Mouse (Mus musculus) heart, adult 9 months (tissue): ENCODE results near the gene Slc2a1.

Experiments used
- DNase-seq, 2 experiments: peaks; one replicate each; pipeline ENCODE4 v3.0.0; 2022; ENCODE audit warnings: low spot score in 2 of 2

The Slc2a1 gene

DNA sequence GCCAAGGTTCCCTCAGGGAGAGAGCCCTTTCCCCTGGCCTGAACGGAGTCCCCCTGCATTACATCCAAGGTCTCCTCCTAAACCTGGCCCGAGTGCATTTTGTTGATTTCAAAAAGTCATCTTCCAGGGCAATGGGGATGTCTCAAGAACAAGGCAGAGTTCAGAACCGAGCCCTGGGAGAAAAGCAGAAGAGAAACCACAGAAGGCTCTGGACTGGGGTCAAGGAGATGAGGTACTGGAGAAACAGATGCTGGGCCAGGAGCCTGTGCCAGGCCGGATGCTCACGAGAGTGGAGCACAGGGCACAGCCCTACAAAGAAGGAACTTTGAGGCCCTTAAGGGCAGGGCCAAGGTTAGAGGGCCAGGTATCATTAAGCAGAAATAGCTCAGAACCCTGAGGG is 69.2 kb downstream of the Slc2a1 start:
- DNase-seq: peak; percentile 43 to 52

DNA sequence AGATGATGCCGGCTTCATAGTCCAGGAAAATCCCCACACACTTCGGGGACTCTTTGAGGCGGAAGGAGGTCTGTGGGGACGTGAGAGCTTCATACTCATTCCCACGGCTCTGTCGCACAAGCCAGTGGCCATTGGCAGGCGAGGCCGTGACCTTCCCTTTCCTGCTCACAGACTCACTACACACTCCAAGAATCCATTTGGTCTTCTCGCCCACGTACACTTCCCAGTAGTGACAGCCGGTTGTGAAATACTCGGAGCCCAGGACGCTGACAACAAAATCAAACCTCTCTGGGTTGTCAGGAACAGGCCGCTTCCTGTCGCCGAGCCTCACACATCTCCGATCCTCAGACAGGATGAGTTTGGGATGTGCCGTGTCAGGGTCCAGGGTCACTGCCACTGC is 69.8 kb downstream of the Slc2a1 start:
- peak; percentile 40 to 62 for DNase-seq

DNA sequence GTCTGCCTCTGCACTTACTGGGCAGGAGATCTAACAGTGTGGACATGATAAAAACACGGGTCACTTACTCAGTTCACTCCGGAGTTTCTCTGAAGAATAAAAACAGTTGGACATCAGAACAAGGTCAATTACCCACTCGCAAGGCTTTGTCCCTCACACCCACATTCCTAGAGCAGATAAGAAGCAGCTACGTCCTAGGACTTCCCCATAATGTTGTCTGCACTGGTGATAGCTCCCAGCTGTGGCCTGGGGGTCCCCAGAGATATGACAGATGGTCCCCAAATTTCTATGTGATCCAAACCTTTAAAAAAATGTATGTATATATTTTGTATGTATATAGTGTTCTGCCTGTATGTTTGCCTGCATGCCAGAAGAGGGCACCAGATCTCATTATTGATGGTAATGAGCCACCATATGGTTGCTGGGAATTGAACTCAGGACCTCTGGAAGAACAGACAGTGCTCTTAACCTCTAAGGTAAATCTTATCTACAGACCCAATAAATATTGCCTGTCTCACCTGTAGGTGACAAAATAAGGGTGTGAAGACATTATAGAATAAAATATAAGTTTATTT is 71.7 kb downstream of the Slc2a1 start:
- no peak for DNase-seq

DNA sequence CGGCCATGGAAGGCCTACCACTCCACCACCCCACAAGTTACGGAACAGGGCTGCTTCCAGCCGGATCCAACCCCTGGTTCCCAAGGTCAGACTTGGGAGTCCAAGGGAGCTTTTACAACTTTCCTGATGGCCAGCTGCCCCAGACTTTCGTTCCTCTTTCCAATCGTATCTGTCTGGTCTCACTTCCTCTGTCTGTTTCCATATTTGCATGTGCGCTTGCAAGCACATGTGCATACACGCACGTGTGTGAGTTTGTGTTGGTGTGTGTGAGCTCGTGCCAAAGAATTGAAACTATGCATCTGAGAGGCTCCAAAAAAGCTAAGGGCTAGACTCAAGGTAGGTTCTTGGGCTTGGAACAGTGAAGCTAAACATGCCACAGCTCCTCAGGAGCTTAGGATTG is 72.9 kb downstream of the Slc2a1 start:
- peak in 1 of 2 experiments; percentile 39 for DNase-seq

DNA sequence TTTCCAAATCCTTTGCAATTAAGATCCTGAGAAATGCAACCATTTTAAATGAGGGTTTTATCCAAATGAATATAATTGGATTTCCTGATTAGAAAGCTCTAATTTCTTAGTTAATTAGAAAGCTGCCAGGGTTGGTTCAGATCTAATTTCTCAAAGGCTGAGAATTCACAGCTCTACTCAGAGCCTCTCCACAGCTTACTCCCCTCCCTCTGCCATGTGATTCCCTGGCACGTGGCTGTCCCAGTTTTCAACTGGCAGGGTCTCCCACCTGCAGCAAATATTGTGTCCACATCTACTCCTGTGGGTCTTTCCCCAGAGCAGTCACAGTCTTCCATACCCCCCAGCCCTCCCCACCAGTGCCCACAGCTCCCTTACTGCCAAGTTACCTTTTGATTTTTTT is 75.0 kb downstream of the Slc2a1 start:
- DNase-seq: no peak

DNA sequence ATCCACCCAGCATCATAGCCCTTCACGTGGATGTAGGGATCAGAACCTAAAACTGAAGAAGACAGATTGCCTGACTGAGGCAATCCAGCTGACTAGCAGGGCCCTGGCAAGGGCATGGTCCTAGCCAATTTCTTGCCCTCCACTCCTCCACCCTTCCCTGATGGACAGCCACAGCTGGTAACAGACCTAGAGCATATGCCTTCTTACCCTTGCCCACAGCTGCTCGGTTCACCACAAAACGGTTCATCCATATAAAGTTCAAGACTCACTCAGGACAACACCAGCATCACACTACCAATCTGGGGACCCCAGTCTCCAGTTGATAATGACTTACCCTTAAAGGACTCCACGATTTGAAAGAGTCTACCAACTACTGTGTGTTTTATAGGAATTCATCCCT is 77.3 kb downstream of the Slc2a1 start:
- DNase-seq: no peak
